Mouse (Mus musculus): ENCODE results near the gene Kri1. TPM values are rescaled to one million over a fixed set of nuclear protein-coding genes. Genes with fewer than 3 reads are reported as not detected.
"Not testable (repeated sequence)": the region's sequence is repeated elsewhere in the genome, so short reads cannot be mapped to it uniquely, and the experiment has no call there.

Gene Kri1
- total and polyA plus RNA-seq, 2 experiments: 6.5 to 9.7 TPM

GRCm38 (mm10) chr9:21292271-21292670, 4.5 kb upstream of the Kri1 start:
- WGBS: 94% methylated on average over 3 of the region's 3 CpGs
- no peak overlapping the region for H3K27ac ChIP-seq (replicated peaks; ENCODE audit: insufficient read depth, low read depth, low read length)
- H3K36me3 ChIP-seq (ENCODE audit: control insufficient read depth, insufficient read depth, low read length): no peaks in the 10 kb centered on the region
- H3K4me3 ChIP-seq (ENCODE audit: insufficient read depth, low read depth, low read length): no peak overlapping the region
- no peaks in the 10 kb centered on the region for H3K27me3 ChIP-seq (ENCODE audit: control insufficient read depth, insufficient read depth, low read length)
- H3K9ac ChIP-seq (ENCODE audit: low read depth, low read length): no peak overlapping the region
- TF ChIP-seq CTCF (IDR thresholded peaks at IDR 0.05; ENCODE audit: low read depth, low read length): no peak
- no peak for TF ChIP-seq POLR2A (IDR thresholded peaks at IDR 0.05; ENCODE audit: extremely low read depth, insufficient read depth, low read length)
- DNase-seq (ENCODE audit: extremely low read depth, low read depth, low spot score): no peak
- H3K79me2 ChIP-seq (ENCODE audit: control insufficient read depth, insufficient read depth, low read length): peaks cover 3% of the 10 kb centered on the region; the same call in 1 of the 2 replicates
- no peaks in the 10 kb centered on the region for H3K4me1 ChIP-seq (ENCODE audit: control insufficient read depth, insufficient read depth, low read length)

- H3K4me3 ChIP-seq (ENCODE audit: insufficient read depth, low read depth, low read length); H3K36me3 ChIP-seq (ENCODE audit: control insufficient read depth, insufficient read depth, low read length); H3K27ac ChIP-seq (replicated peaks; ENCODE audit: insufficient read depth, low read depth, low read length); H3K9ac ChIP-seq (ENCODE audit: low read depth, low read length); H3K4me1 ChIP-seq (ENCODE audit: control insufficient read depth, insufficient read depth, low read length); DNase-seq (ENCODE audit: extremely low read depth, low read depth, low spot score); H3K79me2 ChIP-seq (ENCODE audit: control insufficient read depth, insufficient read depth, low read length); H3K27me3 ChIP-seq (ENCODE audit: control insufficient read depth, insufficient read depth, low read length): not testable (repeated sequence)
- whole genome bisulfite sequencing: 12% methylated on average over 7 of the region's 7 CpGs
Observed at GRCm38 (mm10) chr9:21291868-21292267, 4.1 kb upstream of the Kri1 start.

DNA sequence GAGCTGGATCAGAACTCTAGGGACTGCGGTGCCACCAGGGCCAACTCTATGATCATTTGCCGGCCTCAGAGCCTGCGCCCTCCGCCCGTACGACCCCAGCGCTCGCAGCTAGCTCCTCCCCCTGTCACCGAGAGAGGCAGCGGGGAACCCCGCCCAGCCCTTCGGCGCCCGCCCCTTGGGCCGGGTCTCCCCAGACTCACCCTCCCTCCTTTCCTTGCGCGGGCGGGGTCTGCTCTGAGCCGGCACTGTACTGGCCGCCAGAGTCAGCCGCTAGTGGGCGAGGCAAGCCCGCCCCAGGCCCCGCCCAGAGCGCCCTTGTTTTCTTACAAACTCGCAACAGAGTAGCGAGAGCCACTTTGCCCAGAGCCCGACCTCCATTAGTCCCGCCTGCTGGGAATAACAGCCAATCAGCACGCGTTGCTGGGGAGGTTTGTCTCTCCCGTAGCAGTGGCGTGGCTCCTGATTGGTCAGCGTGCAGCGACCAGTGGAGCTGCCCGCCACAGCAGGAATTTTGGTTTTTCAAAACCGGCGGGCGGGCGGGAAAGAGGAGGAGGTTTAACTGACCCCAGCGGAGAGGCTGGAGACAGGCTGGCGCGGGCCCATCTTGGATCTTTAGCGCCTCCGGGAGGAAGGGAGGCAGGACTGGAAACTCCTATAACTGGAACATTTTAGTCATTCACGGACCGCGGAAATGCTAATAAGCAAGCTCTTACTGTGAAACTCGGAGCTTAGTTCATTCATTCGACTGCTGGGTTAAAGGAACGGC, 3.4 kb upstream of the Kri1 start, which contains the start of gene Cdkn2d:
Gene Cdkn2d, minus strand, starts transcription at position 386 of the 766 bp plus-strand sequence.
- Histone ChIP-seq H3K4me3 (ENCODE audit: insufficient read depth, low read depth, low read length) (peak within 1 kb of the TSS; percentile 68), H3K36me3 (ENCODE audit: control insufficient read depth, insufficient read depth, low read length) (no peaks in the 10 kb centered on the region), H3K79me2 (ENCODE audit: control insufficient read depth, insufficient read depth, low read length) (peaks cover 6% of the 10 kb centered on the region), H3K4me1 (ENCODE audit: control insufficient read depth, insufficient read depth, low read length) (peaks cover 5% of the 10 kb centered on the region), H3K27me3 (ENCODE audit: control insufficient read depth, insufficient read depth, low read length) (no peaks in the 10 kb centered on the region), H3K9ac (ENCODE audit: low read depth, low read length) (peak within 1 kb of the TSS; percentile 87), H3K27ac (replicated peaks; ENCODE audit: insufficient read depth, low read depth, low read length) (peak within 1 kb of the TSS; percentile 56)
- peak; percentile 99 for DNase-seq (ENCODE audit: extremely low read depth, low read depth, low spot score)
- WGBS: under 1% methylated on average over 51 of the region's 51 CpGs
- TF ChIP-seq POLR2A (IDR thresholded peaks at IDR 0.05; ENCODE audit: extremely low read depth, insufficient read depth, low read length) (0 out of 2 replicates have a peak, but pooled peaks have one; percentile 38), CTCF (IDR thresholded peaks at IDR 0.05; ENCODE audit: low read depth, low read length) (peak; percentile 70)

DNA sequence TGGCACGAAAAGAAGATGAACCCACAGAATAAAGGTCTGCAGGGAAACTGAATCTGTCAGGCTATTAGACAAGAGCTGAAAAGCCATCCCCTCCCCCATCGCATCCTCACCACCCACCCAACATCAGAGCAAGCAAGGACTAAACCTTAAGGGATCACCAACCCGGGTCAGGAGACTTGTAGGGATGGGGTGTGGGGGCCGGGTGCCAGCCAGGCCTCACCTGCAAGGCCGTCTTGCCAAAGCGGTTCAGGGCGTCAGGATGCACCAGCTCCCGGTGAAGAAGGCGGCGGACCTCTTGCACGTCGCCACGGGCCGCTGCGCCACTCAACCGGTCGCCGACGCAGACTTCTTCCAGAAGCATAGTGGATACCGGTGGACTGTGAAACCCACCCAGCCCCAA, 2.8 kb upstream of the Kri1 start:
- Histone ChIP-seq H3K27me3 (ENCODE audit: control insufficient read depth, insufficient read depth, low read length) (no peaks in the 10 kb centered on the region), H3K27ac (replicated peaks; ENCODE audit: insufficient read depth, low read depth, low read length) (peak overlapping the region; percentile 56), H3K79me2 (ENCODE audit: control insufficient read depth, insufficient read depth, low read length) (peaks cover 6% of the 10 kb centered on the region), H3K9ac (ENCODE audit: low read depth, low read length) (peak overlapping the region; percentile 87), H3K4me1 (ENCODE audit: control insufficient read depth, insufficient read depth, low read length) (peaks cover 5% of the 10 kb centered on the region), H3K36me3 (ENCODE audit: control insufficient read depth, insufficient read depth, low read length) (no peaks in the 10 kb centered on the region), H3K4me3 (ENCODE audit: insufficient read depth, low read depth, low read length) (peak overlapping the region; percentile 68)
- TF ChIP-seq CTCF (IDR thresholded peaks at IDR 0.05; ENCODE audit: low read depth, low read length) (no peak), POLR2A (IDR thresholded peaks at IDR 0.05; ENCODE audit: extremely low read depth, insufficient read depth, low read length) (no peak)
- DNase-seq (ENCODE audit: extremely low read depth, low read depth, low spot score): no peak
- 2% methylated on average over 20 of the region's 20 CpGs for WGBS

GRCm38 (mm10) chr9:21289337-21289671, 1.5 kb upstream of the Kri1 start:
- Histone ChIP-seq H3K9ac (ENCODE audit: low read depth, low read length) (no peak overlapping the region), H3K79me2 (ENCODE audit: control insufficient read depth, insufficient read depth, low read length) (peaks cover 6% of the 10 kb centered on the region), H3K4me1 (ENCODE audit: control insufficient read depth, insufficient read depth, low read length) (peaks cover 5% of the 10 kb centered on the region), H3K4me3 (ENCODE audit: insufficient read depth, low read depth, low read length) (no peak overlapping the region), H3K27me3 (ENCODE audit: control insufficient read depth, insufficient read depth, low read length) (no peaks in the 10 kb centered on the region), H3K27ac (replicated peaks; ENCODE audit: insufficient read depth, low read depth, low read length) (no peak overlapping the region), H3K36me3 (ENCODE audit: control insufficient read depth, insufficient read depth, low read length) (no peaks in the 10 kb centered on the region; the same call in 1 of the 2 replicates)
- TF ChIP-seq POLR2A (IDR thresholded peaks at IDR 0.05; ENCODE audit: extremely low read depth, insufficient read depth, low read length) (no peak), CTCF (IDR thresholded peaks at IDR 0.05; ENCODE audit: low read depth, low read length) (no peak)
- 80% methylated on average over 2 of the region's 2 CpGs for WGBS
- DNase-seq (ENCODE audit: extremely low read depth, low read depth, low spot score): no peak
